Mouse (Mus musculus) cerebellum, adult 2 months (tissue): ENCODE measurements around the gene Eef1a2. TPM values are rescaled to one million over a fixed set of nuclear protein-coding genes. Genes with fewer than 3 reads are reported as not detected.

Source experiments
- DNase-seq, 2 experiments: peaks; one replicate each; pipeline ENCODE4 v3.0.0; 2021
- H3K27ac ChIP-seq: fragments of 200-500 bp; 2 replicates; pipeline ENCODE4 v1.5.1; 2012; ENCODE audit warnings: low read length, control low read depth, inconsistent platforms; ENCODE audit not compliant: insufficient read depth
- H3K27me3 ChIP-seq: fragments of 200-500 bp; 2 replicates; pipeline ENCODE4 v1.6.1; 2012; ENCODE audit warnings: inconsistent platforms, mild to moderate bottlenecking, low read length, moderate library complexity; ENCODE audit not compliant: control insufficient read depth, insufficient read depth
- H3K4me1 ChIP-seq: fragments of 200-500 bp; 2 replicates; pipeline ENCODE4 v1.6.1; 2011; ENCODE audit warnings: low read length; ENCODE audit not compliant: control insufficient read depth, insufficient read depth
- H3K4me3 ChIP-seq: fragments of 200-500 bp; replicated peaks from 2 replicates; pipeline ENCODE3; 2011; ENCODE audit warnings: mild to moderate bottlenecking, low read depth, low read length, control low read depth; ENCODE audit not compliant: insufficient read depth
- CTCF ChIP-seq: fragments of 200-500 bp; IDR thresholded peaks from 2 replicates; pipeline ENCODE4 v1.5.1; 2011; ENCODE audit warnings: low read depth, mild to moderate bottlenecking, control low read depth, low read length, moderate library complexity, borderline replicate concordance; ENCODE audit not compliant: insufficient read depth
- POLR2A ChIP-seq: fragments of 200-500 bp; IDR thresholded peaks from 2 replicates; pipeline ENCODE4 v1.6.1; 2011; ENCODE audit warnings: low read length, control low read depth, borderline replicate concordance; ENCODE audit not compliant: insufficient read depth
- WGBS: fragments of 180-500 bp; shearing (Covaris S2); methylation state at CpG from one replicate; pipeline ENCODE4 v1.1.7; 2018; 5-methylcytosine and 5-hydroxymethylcytosine counted together
- polyA plus RNA-seq: library from polyadenylated mRNA; depleted of rRNA; stranded (reverse); fragments of >200 nt; gene quantifications from 2 replicates; pipeline ENCODE4 v1.2.3, GENCODE M21; 2012; rRNA removed

Gene Eef1a2
- 1,226 and 1,413 TPM in 2 replicates for polyA plus RNA-seq

- TF ChIP-seq POLR2A (peak; percentile 94), CTCF (no peak)
- Histone ChIP-seq H3K4me1 (peaks cover 39% of the 10 kb centered on the region), H3K27me3 (no peaks in the 10 kb centered on the region), H3K27ac (peak within 1 kb of the TSS; percentile 100), H3K4me3 (peak within 1 kb of the TSS; percentile 90)
- peak; percentile 93 for DNase-seq
- under 1% methylated on average over 55 of the region's 55 CpGs for WGBS
Observed at GRCm38 (mm10) chr2:181156248-181157121, at the start of gene Eef1a2. Eef1a2 (minus strand) TSS chr2:181157014.

GRCm38 (mm10) chr2:181206118-181206517, 49.3 kb upstream of the Eef1a2 start:
- Histone ChIP-seq H3K4me3 (no peak overlapping the region), H3K27me3 (no peaks in the 10 kb centered on the region), H3K4me1 (no peaks in the 10 kb centered on the region), H3K27ac (no peak overlapping the region)
- no peak for DNase-seq
- 70% methylated on average over 9 of the region's 9 CpGs for WGBS
- TF ChIP-seq CTCF (no peak), POLR2A (no peak)

- no peak overlapping the region for H3K4me3 ChIP-seq
- no peaks in the 10 kb centered on the region for H3K27me3 ChIP-seq
- TF ChIP-seq POLR2A (no peak), CTCF (no peak)
- no peak overlapping the region for H3K27ac ChIP-seq
- 90% methylated on average over 5 of the region's 5 CpGs for WGBS
- no peaks in the 10 kb centered on the region for H3K4me1 ChIP-seq
- DNase-seq = no peak
Observed at GRCm38 (mm10) chr2:181205678-181206077, 48.9 kb upstream of the Eef1a2 start.

GRCm38 (mm10) chr2:181202886-181203285, 46.1 kb upstream of the Eef1a2 start:
- no peak for TF ChIP-seq CTCF
- no peak for TF ChIP-seq POLR2A
- no peak overlapping the region for H3K4me3 ChIP-seq
- no peaks in the 10 kb centered on the region for H3K4me1 ChIP-seq
- H3K27ac ChIP-seq = no peak overlapping the region
- WGBS = 79% methylated on average over 6 of the region's 6 CpGs
- no peak for DNase-seq
- no peaks in the 10 kb centered on the region for H3K27me3 ChIP-seq

GRCm38 (mm10) chr2:181202422-181202821, 45.6 kb upstream of the Eef1a2 start, which contains the start of gene Ptk6:
Ptk6 (minus strand) TSS chr2:181202789.
- 85% methylated on average over 3 of the region's 3 CpGs for WGBS
- TF ChIP-seq CTCF = no peak
- no peak for TF ChIP-seq POLR2A
- no peak within 1 kb of the TSS for H3K27ac ChIP-seq

GRCm38 (mm10) chr2:181201606-181202005, 44.8 kb upstream of the Eef1a2 start:
- H3K27ac ChIP-seq = no peak overlapping the region
- WGBS = 74% methylated on average over 3 of the region's 3 CpGs
- no peaks in the 10 kb centered on the region for H3K27me3 ChIP-seq
- no peak overlapping the region for H3K4me3 ChIP-seq
- H3K4me1 ChIP-seq = no peaks in the 10 kb centered on the region
- DNase-seq = no peak
- TF ChIP-seq CTCF = no peak

More at GRCm38 (mm10) chr2:181202422-181202821, 45.6 kb upstream of the Eef1a2 start, which contains the start of gene Ptk6:
- DNase-seq = no peak
- no peaks in the 10 kb centered on the region for H3K27me3 ChIP-seq
- H3K4me1 ChIP-seq = no peaks in the 10 kb centered on the region
- no peak within 1 kb of the TSS for H3K4me3 ChIP-seq

- Histone ChIP-seq H3K27me3 (no peaks in the 10 kb centered on the region), H3K4me1 (no peaks in the 10 kb centered on the region), H3K4me3 (no peak overlapping the region), H3K27ac (no peak overlapping the region)
- TF ChIP-seq POLR2A = no peak
- TF ChIP-seq CTCF = no peak
- DNase-seq = no peak
- 85% methylated on average over 4 of the region's 4 CpGs for WGBS
Observed at GRCm38 (mm10) chr2:181196628-181197300, 40.0 kb upstream of the Eef1a2 start.
